Mouse (Mus musculus) heart, embryonic 10.5 days (tissue): ENCODE results near the gene Alg9. TPM values are rescaled to one million over a fixed set of nuclear protein-coding genes. Genes with fewer than 3 reads are reported as not detected.

Source experiments
- DNase-seq: peaks from one replicate; pipeline ENCODE4 v3.0.0-alpha.2; 2017; ENCODE audit warnings: low spot score
- H3K27ac ChIP-seq: fragments of 300-500 bp; sonication (generic); 2 replicates; pipeline ENCODE4 v1.5.1; 2016; ENCODE audit warnings: mild to moderate bottlenecking
- H3K27me3 ChIP-seq: fragments of 300-500 bp; sonication (generic); 2 replicates; pipeline ENCODE4 v1.6.1; 2016; ENCODE audit warnings: mild to moderate bottlenecking; ENCODE audit not compliant: poor library complexity, insufficient read depth, severe bottlenecking
- H3K36me3 ChIP-seq: fragments of 300-500 bp; sonication (generic); 2 replicates; pipeline ENCODE4 v1.6.1; 2016; ENCODE audit warnings: mild to moderate bottlenecking, moderate library complexity
- H3K4me1 ChIP-seq: fragments of 300-500 bp; sonication (generic); 2 replicates; pipeline ENCODE4 v1.6.1; 2016; ENCODE audit warnings: mild to moderate bottlenecking
- H3K4me3 ChIP-seq: fragments of 300-500 bp; sonication (generic); 2 replicates; pipeline ENCODE4 v1.5.1; 2016; ENCODE audit warnings: mild to moderate bottlenecking, moderate library complexity
- H3K9me3 ChIP-seq: fragments of 300-500 bp; sonication (generic); 2 replicates; pipeline ENCODE4 v1.6.1; 2016; ENCODE audit warnings: mild to moderate bottlenecking, moderate library complexity
- whole genome bisulfite sequencing: fragments of 180-500 bp; shearing (Covaris S2); methylation state at CpG from one replicate; pipeline ENCODE4 v1.1.7; 2016; 5-methylcytosine and 5-hydroxymethylcytosine counted together
- polyA plus RNA-seq: library from polyadenylated mRNA; unstranded; fragments of >200 nt; fragmentation: Nextera tagmentation; extraction: Ambion mirVana; gene quantifications from 2 replicates; pipeline ENCODE4 v1.2.1, GENCODE M21; 2016

Gene Alg9
- polyA plus RNA-seq, 1 experiment from 2014 or later, result 47.2 TPM

DNA sequence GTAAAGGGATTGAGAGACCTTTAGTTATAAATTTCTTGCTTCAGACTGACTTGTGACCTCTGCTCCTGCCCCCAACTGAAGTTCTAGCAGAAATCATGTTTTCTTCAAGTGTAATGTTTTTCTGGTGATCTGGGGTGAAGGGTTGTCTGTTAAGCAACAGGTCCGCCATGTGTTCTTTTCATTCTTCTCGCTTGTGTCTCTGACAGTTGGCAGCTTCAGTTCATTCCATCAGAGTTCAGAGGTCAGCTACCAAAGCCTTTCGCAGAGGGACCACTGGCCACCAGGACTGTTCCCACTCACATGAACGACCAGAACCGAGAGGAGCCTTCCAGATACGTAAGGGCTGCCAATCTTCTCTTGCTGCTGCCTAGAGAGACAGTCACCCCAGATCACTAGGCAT lies 33.7 kb downstream of the Alg9 start:
- no peak for DNase-seq
- H3K27ac ChIP-seq, result no peak overlapping the region
- no peaks in the 10 kb centered on the region for H3K9me3 ChIP-seq
- H3K4me3 ChIP-seq, result no peak overlapping the region
- H3K36me3 ChIP-seq, result peaks cover 64% of the 10 kb centered on the region
- no peaks in the 10 kb centered on the region for H3K27me3 ChIP-seq
- H3K4me1 ChIP-seq, result peaks cover 5% of the 10 kb centered on the region; the same call in 1 of the 2 replicates
- 81% methylated on average over 6 of the region's 6 CpGs for WGBS

DNA sequence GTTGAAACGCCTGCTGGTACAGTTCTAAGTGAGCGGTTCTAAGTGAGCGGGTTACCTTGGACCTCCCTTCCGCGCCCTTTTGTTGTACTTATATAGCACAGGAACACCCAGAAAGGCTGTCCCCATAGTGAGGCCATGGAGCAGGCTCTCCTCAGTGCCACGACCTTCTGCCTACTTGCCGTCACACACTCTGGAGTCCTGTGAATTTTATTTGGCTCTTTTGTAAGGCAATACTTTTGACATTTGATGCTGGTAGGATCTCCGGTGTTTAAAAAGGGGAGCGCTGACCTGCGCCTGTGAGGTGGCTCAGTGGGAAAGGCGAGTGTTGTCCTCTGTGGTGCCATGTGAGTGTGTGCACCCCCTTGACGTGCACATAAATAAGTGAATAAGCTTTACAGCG lies 34.3 kb downstream of the Alg9 start:
- Histone ChIP-seq H3K27ac (no peak overlapping the region), H3K4me3 (no peak overlapping the region), H3K27me3 (no peaks in the 10 kb centered on the region), H3K4me1 (peaks cover 5% of the 10 kb centered on the region; the same call in 1 of the 2 replicates), H3K9me3 (no peaks in the 10 kb centered on the region), H3K36me3 (peaks cover 64% of the 10 kb centered on the region)
- WGBS, result 93% methylated on average over 13 of the region's 13 CpGs
- DNase-seq, result no peak

DNA sequence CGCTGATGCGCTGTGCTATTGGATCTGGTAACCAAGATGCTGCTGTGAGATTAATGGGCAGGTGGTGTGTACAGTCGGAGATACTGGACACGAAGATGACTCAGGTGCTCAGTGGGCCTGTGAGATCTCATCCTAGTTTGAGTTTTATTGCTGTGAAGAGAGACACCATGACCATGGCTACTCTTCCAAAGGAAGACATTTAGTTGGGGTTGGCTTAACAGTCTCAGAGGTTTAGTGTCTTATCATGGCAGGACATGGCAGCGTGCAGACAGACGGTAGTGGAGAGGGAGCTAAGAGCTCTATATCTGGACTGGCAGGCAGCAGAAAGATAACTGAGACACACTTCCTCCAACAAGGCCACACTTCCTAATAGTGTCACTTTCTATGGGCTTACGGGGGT lies 36.4 kb downstream of the Alg9 start:
- H3K27ac ChIP-seq, result no peak overlapping the region; the same call in 1 of the 2 replicates
- H3K36me3 ChIP-seq, result peaks cover 61% of the 10 kb centered on the region
- DNase-seq, result no peak
- peaks cover 5% of the 10 kb centered on the region; the same call in 1 of the 2 replicates for H3K4me1 ChIP-seq
- H3K4me3 ChIP-seq, result no peak overlapping the region
- H3K9me3 ChIP-seq, result no peaks in the 10 kb centered on the region
- no peaks in the 10 kb centered on the region for H3K27me3 ChIP-seq
- WGBS, result 59% methylated on average over 7 of the region's 7 CpGs

DNA sequence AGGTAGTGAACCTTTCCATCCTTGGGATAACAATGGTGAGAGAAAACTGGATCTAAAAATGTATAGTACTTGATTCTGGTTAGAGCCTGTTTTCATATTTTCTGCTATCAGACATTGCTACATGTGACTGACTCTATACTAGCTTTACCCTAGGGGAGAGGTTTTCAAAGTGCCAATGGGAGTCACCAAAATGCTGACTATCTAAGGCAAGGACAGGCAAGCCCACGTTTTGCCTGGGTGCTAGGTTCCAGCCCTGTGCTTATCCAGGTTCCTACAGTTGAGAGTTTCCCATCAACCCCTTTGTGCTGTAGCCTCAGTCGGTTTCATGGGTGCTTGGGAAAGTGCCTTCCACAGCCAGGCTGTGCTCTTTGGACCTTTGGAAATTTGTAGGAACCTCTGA lies 36.9 kb downstream of the Alg9 start:
- no peaks in the 10 kb centered on the region for H3K27me3 ChIP-seq
- no peak overlapping the region for H3K4me3 ChIP-seq
- peaks cover 61% of the 10 kb centered on the region for H3K36me3 ChIP-seq
- H3K27ac ChIP-seq, result no peak overlapping the region; the same call in 1 of the 2 replicates
- DNase-seq, result no peak
- no peaks in the 10 kb centered on the region for H3K9me3 ChIP-seq
- H3K4me1 ChIP-seq, result peaks cover 5% of the 10 kb centered on the region; the same call in 1 of the 2 replicates
- WGBS, result 73% methylated on average over 2 of the region's 2 CpGs

DNA sequence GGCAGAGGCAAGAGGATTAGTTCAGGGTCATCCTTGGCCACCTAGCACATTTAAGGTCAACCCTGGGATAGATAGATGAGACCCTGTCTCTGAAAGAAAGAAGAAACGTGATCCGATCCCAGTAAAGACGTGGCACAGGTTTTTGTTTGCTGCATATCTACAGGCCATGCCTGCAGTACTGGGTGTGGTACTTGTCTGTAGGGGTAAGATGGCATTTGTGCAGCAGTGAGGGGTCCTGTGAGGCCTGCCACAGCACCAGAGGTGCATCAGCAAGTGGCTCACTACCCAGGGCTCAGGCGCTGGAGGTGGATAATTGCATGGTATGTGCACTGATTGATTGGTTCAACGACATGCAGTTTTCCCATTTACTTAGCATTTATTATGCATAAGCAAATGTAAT lies 39.0 kb downstream of the Alg9 start:
- H3K4me3 ChIP-seq, result no peak overlapping the region
- no peak for DNase-seq
- peaks cover 5% of the 10 kb centered on the region; the same call in 1 of the 2 replicates for H3K4me1 ChIP-seq
- H3K36me3 ChIP-seq, result peaks cover 56% of the 10 kb centered on the region
- no peaks in the 10 kb centered on the region for H3K27me3 ChIP-seq
- WGBS, result 91% methylated on average over 5 of the region's 5 CpGs
- no peak overlapping the region for H3K27ac ChIP-seq
- H3K9me3 ChIP-seq, result no peaks in the 10 kb centered on the region

DNA sequence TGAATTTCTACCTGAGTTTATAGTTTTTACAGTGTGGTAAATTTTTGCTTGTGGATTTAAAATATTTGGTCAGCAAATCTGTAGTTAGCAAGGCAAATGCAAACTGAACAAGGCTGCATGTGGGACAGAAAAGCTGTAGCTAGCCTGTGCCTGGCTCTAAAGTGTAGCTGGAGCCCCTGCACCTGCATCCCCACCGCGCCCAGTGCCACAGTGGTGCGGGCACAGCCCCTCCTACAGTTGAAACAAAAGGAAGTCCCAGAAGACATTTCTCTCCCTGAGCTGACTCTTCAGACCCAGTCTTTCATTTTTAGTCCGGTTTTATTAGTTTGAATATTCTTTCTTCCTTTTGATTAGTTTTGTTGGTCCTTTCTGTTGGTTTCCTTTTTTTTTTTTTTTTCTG lies 40.8 kb downstream of the Alg9 start:
- H3K27ac ChIP-seq, result no peak overlapping the region
- H3K4me3 ChIP-seq, result no peak overlapping the region
- H3K36me3 ChIP-seq, result peaks cover 48% of the 10 kb centered on the region
- no peaks in the 10 kb centered on the region for H3K27me3 ChIP-seq
- 92% methylated on average over 4 of the region's 4 CpGs for WGBS
- peaks cover 5% of the 10 kb centered on the region; the same call in 1 of the 2 replicates for H3K4me1 ChIP-seq
- DNase-seq, result no peak
- H3K9me3 ChIP-seq, result no peaks in the 10 kb centered on the region

DNA sequence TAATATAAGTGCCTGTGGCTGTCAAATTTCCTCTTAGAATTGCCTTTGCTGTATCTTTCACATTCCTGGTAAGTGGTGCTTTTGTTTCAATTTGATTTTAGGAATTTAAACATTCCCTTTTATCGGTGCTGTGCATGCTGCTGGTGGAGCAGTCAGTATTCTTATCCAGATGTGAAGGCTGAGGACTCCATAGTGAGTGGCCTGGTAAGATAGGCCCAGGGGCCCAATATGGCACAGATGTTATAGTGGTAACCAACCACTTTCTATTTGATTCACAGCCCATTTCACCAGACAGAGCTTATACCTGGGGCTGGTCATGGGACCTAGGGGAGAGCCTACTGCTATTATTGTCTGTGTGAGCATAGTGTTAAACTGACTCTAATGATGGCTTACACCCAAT lies 41.7 kb downstream of the Alg9 start:
- DNase-seq, result no peak
- Histone ChIP-seq H3K4me1 (no peaks in the 10 kb centered on the region), H3K27ac (no peak overlapping the region), H3K9me3 (no peaks in the 10 kb centered on the region), H3K27me3 (no peaks in the 10 kb centered on the region), H3K4me3 (no peak overlapping the region), H3K36me3 (peaks cover 48% of the 10 kb centered on the region)
- 90% methylated on average over 1 of the region's 1 CpGs for WGBS

DNA sequence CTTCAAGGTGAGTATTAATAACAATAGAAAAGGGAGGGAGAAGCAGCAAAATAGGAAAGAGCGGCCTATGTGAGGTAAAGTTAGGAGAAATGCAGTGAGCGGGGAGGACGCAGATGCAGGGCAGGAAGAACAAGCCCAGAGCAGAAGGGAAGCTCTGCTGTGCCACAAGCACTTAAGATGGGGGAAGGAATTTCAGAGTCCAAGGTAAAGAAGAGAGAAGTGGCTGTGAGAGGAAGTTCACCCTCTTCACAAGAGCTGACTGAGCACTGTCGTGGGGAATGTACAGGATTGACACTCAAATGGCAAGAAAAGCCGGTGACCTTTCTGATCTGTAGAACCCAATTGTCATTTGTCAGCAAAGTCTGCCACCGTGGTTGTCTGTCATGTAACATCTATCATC lies 43.2 kb downstream of the Alg9 start:
- no peak overlapping the region for H3K27ac ChIP-seq
- no peaks in the 10 kb centered on the region for H3K27me3 ChIP-seq
- no peak for DNase-seq
- peaks cover 57% of the 10 kb centered on the region for H3K36me3 ChIP-seq
- WGBS, result 87% methylated on average over 6 of the region's 6 CpGs
- no peaks in the 10 kb centered on the region for H3K9me3 ChIP-seq
- no peaks in the 10 kb centered on the region for H3K4me1 ChIP-seq
- no peak overlapping the region for H3K4me3 ChIP-seq

DNA sequence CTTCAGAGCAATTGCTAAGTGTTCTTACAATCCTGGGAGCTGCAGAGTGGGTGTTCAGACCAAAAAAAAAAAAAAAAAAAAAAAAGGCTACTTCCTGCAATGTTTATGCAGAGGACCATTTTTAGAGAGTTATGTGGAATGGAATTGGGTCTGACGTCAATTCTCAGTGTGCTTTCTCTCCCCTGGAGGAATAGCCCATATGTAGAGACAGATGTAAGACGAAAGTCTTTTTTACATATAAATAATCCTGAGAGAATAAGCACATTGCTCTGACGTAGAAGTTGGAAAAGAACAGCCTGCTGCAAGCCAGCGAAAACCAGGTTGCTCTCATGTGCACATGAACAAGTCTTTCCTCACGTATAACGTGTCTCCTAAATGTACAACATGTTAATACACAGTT lies 44.9 kb downstream of the Alg9 start:
- WGBS, result 88% methylated on average over 6 of the region's 6 CpGs
- Histone ChIP-seq H3K4me1 (no peaks in the 10 kb centered on the region), H3K9me3 (no peaks in the 10 kb centered on the region), H3K4me3 (no peak overlapping the region), H3K27ac (no peak overlapping the region), H3K27me3 (no peaks in the 10 kb centered on the region), H3K36me3 (peaks cover 55% of the 10 kb centered on the region)
- no peak for DNase-seq

DNA sequence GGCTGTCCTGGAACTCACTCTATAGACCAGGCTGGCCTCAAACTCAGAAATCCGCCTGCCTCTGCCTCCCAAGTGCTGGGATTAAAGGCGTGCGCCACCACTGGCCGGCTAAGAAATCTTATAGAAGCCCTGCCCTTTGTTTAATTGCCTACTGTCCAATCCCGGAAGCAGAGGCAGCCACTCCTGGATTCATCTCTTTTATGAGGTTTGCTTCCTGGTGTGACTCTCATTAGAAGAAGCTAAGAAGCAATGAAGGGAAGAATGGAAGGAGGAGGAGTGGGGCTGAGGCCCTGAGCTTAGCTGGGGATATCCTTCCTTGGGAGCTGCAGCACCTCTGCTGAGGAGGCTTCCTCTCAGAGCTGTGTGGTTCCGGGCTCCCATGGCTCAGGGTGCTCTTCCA lies 46.8 kb downstream of the Alg9 start:
- Histone ChIP-seq H3K4me3 (no peak overlapping the region), H3K27me3 (no peaks in the 10 kb centered on the region), H3K27ac (no peak overlapping the region), H3K9me3 (no peaks in the 10 kb centered on the region), H3K36me3 (peaks cover 42% of the 10 kb centered on the region), H3K4me1 (no peaks in the 10 kb centered on the region)
- DNase-seq, result no peak
- 89% methylated on average over 6 of the region's 6 CpGs for WGBS

DNA sequence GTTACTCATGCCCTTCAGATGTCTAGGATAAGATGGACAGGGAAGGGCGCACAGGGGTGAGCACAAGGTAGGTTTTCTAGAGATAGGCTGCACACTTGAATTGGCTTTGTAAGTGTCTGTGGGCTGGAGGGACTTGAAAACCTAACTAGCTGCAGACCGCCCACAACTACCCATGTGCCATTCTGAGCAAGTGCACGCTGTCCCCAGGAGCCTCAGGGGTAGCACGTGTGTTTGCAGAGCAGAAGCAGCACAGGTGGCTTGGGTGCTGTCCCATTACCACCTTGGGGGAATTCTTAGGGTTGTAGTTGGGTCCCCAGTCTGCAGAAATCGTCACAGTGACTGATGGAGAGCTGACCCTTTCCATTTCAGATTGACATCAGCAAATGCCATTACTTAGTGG lies 47.4 kb downstream of the Alg9 start:
- no peak for DNase-seq
- Histone ChIP-seq H3K36me3 (peaks cover 36% of the 10 kb centered on the region), H3K27me3 (no peaks in the 10 kb centered on the region), H3K4me3 (no peak overlapping the region), H3K4me1 (no peaks in the 10 kb centered on the region), H3K27ac (no peak overlapping the region), H3K9me3 (no peaks in the 10 kb centered on the region)
- WGBS, result 89% methylated on average over 5 of the region's 5 CpGs

DNA sequence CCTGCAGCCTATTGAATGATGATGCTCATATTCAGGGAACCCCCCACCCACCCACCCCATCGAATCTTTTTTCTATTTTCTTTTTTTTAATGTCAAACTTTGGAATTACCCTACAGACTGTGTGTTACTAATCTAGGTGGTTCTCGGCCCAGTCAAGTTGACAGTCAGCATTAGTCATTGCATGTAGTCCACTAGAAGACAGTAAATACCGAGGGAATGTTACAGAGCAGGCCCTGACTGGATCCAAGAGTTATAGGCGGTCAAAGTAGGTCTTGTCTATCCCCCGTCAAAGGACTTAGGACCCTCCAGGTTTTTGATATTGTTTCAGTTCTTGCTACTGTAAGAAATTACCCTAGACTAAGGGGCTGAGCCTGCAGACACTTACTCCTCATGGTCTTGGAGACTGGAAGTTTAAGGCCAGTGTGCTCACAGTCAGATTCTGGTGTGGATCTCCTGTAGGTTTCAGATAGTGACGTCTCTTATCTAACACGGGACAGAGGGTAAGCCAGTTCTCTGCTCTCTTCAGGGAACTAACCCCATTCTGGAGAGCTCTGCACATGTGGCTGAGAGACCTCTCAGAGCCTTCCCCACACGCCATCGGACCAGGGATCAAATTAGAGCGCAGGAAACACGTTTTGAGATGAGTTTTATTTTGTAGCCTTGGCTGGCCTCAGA lies 49.1 kb downstream of the Alg9 start:
- Histone ChIP-seq H3K36me3 (peaks cover 39% of the 10 kb centered on the region), H3K27me3 (no peaks in the 10 kb centered on the region), H3K9me3 (no peaks in the 10 kb centered on the region), H3K4me1 (no peaks in the 10 kb centered on the region), H3K4me3 (no peak overlapping the region), H3K27ac (no peak overlapping the region)
- peak; percentile 81 for DNase-seq
- 73% methylated on average over 11 of the region's 11 CpGs for WGBS

DNA sequence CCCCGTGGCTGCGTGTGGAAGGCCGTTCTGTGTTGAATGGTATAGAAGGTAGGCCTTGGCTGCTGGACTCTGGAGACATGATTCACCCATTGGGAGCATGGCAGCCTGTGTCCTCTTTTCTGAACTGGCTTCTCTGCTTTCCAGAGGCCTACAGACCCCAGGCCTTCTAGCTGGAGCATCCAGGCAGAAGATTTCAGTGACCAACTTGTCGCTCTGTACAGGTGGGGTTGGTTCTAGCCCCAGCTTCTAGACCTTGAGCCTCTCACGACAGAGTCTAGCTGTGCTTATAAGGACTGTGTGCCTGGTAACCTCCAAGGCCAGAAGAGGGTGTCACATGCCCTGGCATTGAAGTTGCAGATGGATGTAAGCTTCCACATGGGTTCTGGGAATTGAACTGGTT lies 56.7 kb downstream of the Alg9 start:
- Histone ChIP-seq H3K27me3 (no peaks in the 10 kb centered on the region), H3K4me3 (no peak overlapping the region), H3K27ac (no peak overlapping the region), H3K36me3 (peaks cover 21% of the 10 kb centered on the region), H3K4me1 (0 out of 2 replicates have a peak, but pooled peaks cover 3% of the 10 kb centered on the region), H3K9me3 (no peaks in the 10 kb centered on the region)
- DNase-seq, result no peak
- 86% methylated on average over 5 of the region's 5 CpGs for WGBS

DNA sequence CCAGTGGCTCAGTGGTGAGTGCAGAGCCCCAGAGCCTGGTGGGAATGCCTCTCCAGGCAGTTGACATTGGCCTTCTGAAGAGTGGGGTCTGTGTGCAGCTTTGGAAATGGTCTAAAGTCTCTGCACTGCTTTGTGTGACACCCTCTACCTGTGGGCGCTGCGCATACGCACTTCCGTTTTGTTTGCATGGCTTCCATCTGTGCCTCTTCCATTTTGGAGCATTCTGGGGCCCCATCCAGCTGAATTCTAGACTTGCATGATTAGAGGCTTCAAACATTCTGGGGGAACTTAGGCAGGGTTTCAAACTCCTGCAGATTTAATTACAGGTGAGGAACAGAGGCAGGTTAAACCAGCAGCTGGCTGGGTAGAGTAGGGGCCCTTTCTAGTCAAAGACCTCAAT lies 57.3 kb downstream of the Alg9 start:
- no peaks in the 10 kb centered on the region for H3K9me3 ChIP-seq
- H3K27me3 ChIP-seq, result no peaks in the 10 kb centered on the region
- 98% methylated on average over 4 of the region's 4 CpGs for WGBS
- no peak overlapping the region for H3K4me3 ChIP-seq
- no peak overlapping the region for H3K27ac ChIP-seq
- 0 out of 2 replicates have a peak, but pooled peaks cover 3% of the 10 kb centered on the region for H3K4me1 ChIP-seq
- peaks cover 21% of the 10 kb centered on the region for H3K36me3 ChIP-seq
- DNase-seq, result no peak
